Mouse (Mus musculus) G1E (cell line): Measurements from ENCODE around the gene 6430571L13Rik.

Experiments used
- CTCF ChIP-seq: IDR thresholded peaks from 2 replicates; pipeline ENCODE4 v1.5.1; 2012; ENCODE audit warnings: low read depth, low read length, inconsistent platforms, mixed read lengths
- GATA1 ChIP-seq: IDR thresholded peaks from 2 replicates; pipeline ENCODE4 v1.6.1; 2012; ENCODE audit warnings: borderline replicate concordance, low read length, inconsistent platforms, mixed read lengths
- POLR2AphosphoS5 ChIP-seq: IDR thresholded peaks from 2 replicates; pipeline ENCODE4 v1.6.1; 2012; ENCODE audit warnings: low read depth, low read length, inconsistent platforms; ENCODE audit not compliant: insufficient replicate concordance
- TAL1 ChIP-seq: conservative IDR thresholded peaks from 2 replicates; pipeline ENCODE4 v1.6.1; 2012; ENCODE audit warnings: low read depth, low read length, inconsistent platforms, mixed read lengths

GRCm38 (mm10) chr9:107388263-107388662 lies 47.9 kb downstream of the 6430571L13Rik start:
- TF ChIP-seq POLR2AphosphoS5, result no peak
- no peak for TF ChIP-seq CTCF
- no peak for TF ChIP-seq TAL1
- no peak for TF ChIP-seq GATA1
